Mouse (Mus musculus) liver, embryonic 15.5 days (tissue): ENCODE measurements around the gene Loxl3. TPM values are rescaled to one million over a fixed set of nuclear protein-coding genes. Genes with fewer than 3 reads are reported as not detected.

Experiments used
- ATAC-seq: fragments of 200-750 bp; cut with Nextera tagmentation; 2 replicates; pipeline ENCODE4 v1.8.0; 2017; ENCODE audit warnings: moderate number of reproducible peaks, mild to moderate bottlenecking, moderate library complexity; ENCODE audit not compliant: insufficient read depth
- H3K27ac ChIP-seq: fragments of 300-500 bp; sonication (generic); replicated peaks from 2 replicates; pipeline ENCODE4 v1.5.1; 2015; ENCODE audit warnings: mild to moderate bottlenecking, inconsistent platforms
- H3K27me3 ChIP-seq: fragments of 300-500 bp; sonication (generic); 2 replicates; pipeline ENCODE4 v1.6.1; 2015; ENCODE audit warnings: mild to moderate bottlenecking, inconsistent platforms
- H3K36me3 ChIP-seq: fragments of 300-500 bp; sonication (generic); replicated peaks from 2 replicates; pipeline ENCODE4 v1.6.1; 2015; ENCODE audit warnings: moderate library complexity, mild to moderate bottlenecking, inconsistent platforms
- H3K4me1 ChIP-seq: fragments of 300-500 bp; sonication (generic); replicated peaks from 2 replicates; pipeline ENCODE4 v1.6.1; 2015; ENCODE audit warnings: inconsistent platforms
- H3K4me2 ChIP-seq: fragments of 300-500 bp; sonication (generic); 2 replicates; pipeline ENCODE4 v1.6.1; 2015; ENCODE audit warnings: moderate library complexity, mild to moderate bottlenecking, inconsistent platforms
- H3K4me3 ChIP-seq: fragments of 300-500 bp; sonication (generic); replicated peaks from 2 replicates; pipeline ENCODE4 v1.5.1; 2015; ENCODE audit warnings: mild to moderate bottlenecking, inconsistent platforms
- H3K9ac ChIP-seq: fragments of 300-500 bp; sonication (generic); 2 replicates; pipeline ENCODE4 v1.6.1; 2015; ENCODE audit warnings: moderate library complexity, mild to moderate bottlenecking, inconsistent platforms
- H3K9me3 ChIP-seq: fragments of 300-500 bp; sonication (generic); replicated peaks from 2 replicates; pipeline ENCODE4 v1.6.1; 2016; ENCODE audit warnings: inconsistent platforms
- WGBS: fragments of 180-500 bp; shearing (Covaris S2); methylation state at CpG from one replicate; pipeline ENCODE4 v1.1.7; 2015; ENCODE audit warnings: mixed read lengths; ENCODE audit not compliant: insufficient replicate concordance; 5-methylcytosine and 5-hydroxymethylcytosine counted together
- polyA plus RNA-seq: library from polyadenylated mRNA; unstranded; fragments of >200 nt; fragmentation: Nextera tagmentation; extraction: Ambion mirVana; gene quantifications from 2 replicates; pipeline ENCODE4 v1.2.1, GENCODE M21; 2015

Loxl3 gene
- polyA plus RNA-seq, 1 experiment from 2014 or later: 2.1 TPM

GRCm38 (mm10) chr6:83053136-83053960 is 19.4 kb downstream of the Loxl3 start:
- no peak for ATAC-seq
- H3K4me1 ChIP-seq: peaks cover 70% of the 10 kb centered on the region

GRCm38 (mm10) chr6:83054074-83054851 is 20.3 kb downstream of the Loxl3 start, which contains the start of gene Aup1:
Gene Aup1 (plus strand): TSS chr6:83054521.
- ATAC-seq: peak; percentile 95
- H3K36me3 ChIP-seq: peaks cover 50% of the 10 kb centered on the region
- no peaks in the 10 kb centered on the region for H3K9me3 ChIP-seq
- H3K4me1 ChIP-seq: peaks cover 76% of the 10 kb centered on the region
- peak within 1 kb of the TSS; percentile 94 for H3K27ac ChIP-seq
- H3K27me3 ChIP-seq: peaks cover under 1% of the 10 kb centered on the region; the same call in 1 of the 2 replicates
- peak within 1 kb of the TSS; percentile 95 for H3K9ac ChIP-seq
- peak within 1 kb of the TSS; percentile 77 for H3K4me3 ChIP-seq
- under 1% methylated on average over 64 of the region's 64 CpGs for WGBS
- H3K4me2 ChIP-seq: peak within 1 kb of the TSS; percentile 91

More at GRCm38 (mm10) chr6:83053136-83053960, 19.4 kb downstream of the Loxl3 start:
- peak overlapping the region; percentile 91 for H3K4me2 ChIP-seq
- 2% methylated on average over 26 of the region's 26 CpGs for WGBS
- no peaks in the 10 kb centered on the region for H3K9me3 ChIP-seq
- H3K9ac ChIP-seq: peak overlapping the region; percentile 95
- peaks cover 47% of the 10 kb centered on the region for H3K36me3 ChIP-seq
- peak overlapping the region; percentile 94 for H3K27ac ChIP-seq
- peak overlapping the region; percentile 77 for H3K4me3 ChIP-seq
- H3K27me3 ChIP-seq: no peaks in the 10 kb centered on the region

- H3K4me1 ChIP-seq: peaks cover 73% of the 10 kb centered on the region
- peak within 1 kb of the TSS; percentile 91 for H3K4me2 ChIP-seq
- peak within 1 kb of the TSS; percentile 77 for H3K4me3 ChIP-seq
- peak; percentile 22 for ATAC-seq
- H3K9me3 ChIP-seq: no peaks in the 10 kb centered on the region
- H3K9ac ChIP-seq: peak within 1 kb of the TSS; percentile 95
- under 1% methylated on average over 50 of the region's 50 CpGs for WGBS
- H3K27me3 ChIP-seq: peaks cover 5% of the 10 kb centered on the region
- H3K27ac ChIP-seq: peak within 1 kb of the TSS; percentile 94
- H3K36me3 ChIP-seq: peaks cover 50% of the 10 kb centered on the region
Measured at GRCm38 (mm10) chr6:83054871-83055431, 21.0 kb downstream of the Loxl3 start, which contains the start of gene Htra2. Gene Htra2 (minus strand): TSS chr6:83055273.

- Histone ChIP-seq H3K9me3 (no peaks in the 10 kb centered on the region), H3K4me3 (peak within 1 kb of the TSS; percentile 77), H3K27ac (peak within 1 kb of the TSS; percentile 63), H3K4me1 (peaks cover 51% of the 10 kb centered on the region), H3K27me3 (peaks cover 33% of the 10 kb centered on the region), H3K4me2 (peak within 1 kb of the TSS; percentile 50), H3K9ac (peak within 1 kb of the TSS; percentile 25; the same call in 1 of the 2 replicates), H3K36me3 (peaks cover 30% of the 10 kb centered on the region)
- ATAC-seq: no peak
- WGBS: 65% methylated on average over 3 of the region's 3 CpGs
Measured at GRCm38 (mm10) chr6:83057790-83058189, 23.8 kb downstream of the Loxl3 start, which contains the start of gene Dqx1. Gene Dqx1 (plus strand): TSS chr6:83057844.

- peak overlapping the region; percentile 25; the same call in 1 of the 2 replicates for H3K9ac ChIP-seq
- ATAC-seq: no peak
- H3K27ac ChIP-seq: 0 out of 2 replicates have a peak overlapping the region, but pooled peaks have one; percentile 63
- H3K9me3 ChIP-seq: no peaks in the 10 kb centered on the region
- peaks cover 30% of the 10 kb centered on the region for H3K36me3 ChIP-seq
- H3K4me1 ChIP-seq: peaks cover 43% of the 10 kb centered on the region
- H3K27me3 ChIP-seq: peaks cover 42% of the 10 kb centered on the region
- H3K4me3 ChIP-seq: peak overlapping the region; percentile 38
- 71% methylated on average over 2 of the region's 2 CpGs for WGBS
- peak overlapping the region; percentile 50 for H3K4me2 ChIP-seq
Measured at GRCm38 (mm10) chr6:83058725-83059124, 24.8 kb downstream of the Loxl3 start.

- no peak overlapping the region for H3K27ac ChIP-seq
- 31% methylated on average over 8 of the region's 8 CpGs for WGBS
- no peaks in the 10 kb centered on the region for H3K36me3 ChIP-seq
- no peak for ATAC-seq
- H3K9ac ChIP-seq: no peak overlapping the region
- H3K27me3 ChIP-seq: peaks cover 100% of the 10 kb centered on the region
- no peak overlapping the region for H3K4me3 ChIP-seq
- no peaks in the 10 kb centered on the region for H3K9me3 ChIP-seq
- peaks cover 28% of the 10 kb centered on the region for H3K4me1 ChIP-seq
- H3K4me2 ChIP-seq: no peak overlapping the region
Measured at GRCm38 (mm10) chr6:83065995-83066394, 32.0 kb downstream of the Loxl3 start.

- H3K27me3 ChIP-seq: peaks cover 100% of the 10 kb centered on the region
- no peak overlapping the region for H3K4me2 ChIP-seq
- H3K4me1 ChIP-seq: peaks cover 32% of the 10 kb centered on the region
- no peaks in the 10 kb centered on the region for H3K9me3 ChIP-seq
- ATAC-seq: no peak
- no peak overlapping the region for H3K27ac ChIP-seq
- H3K36me3 ChIP-seq: no peaks in the 10 kb centered on the region
- no peak overlapping the region for H3K4me3 ChIP-seq
- WGBS: 29% methylated on average over 6 of the region's 6 CpGs
- no peak overlapping the region for H3K9ac ChIP-seq
Measured at GRCm38 (mm10) chr6:83066441-83066840, 32.5 kb downstream of the Loxl3 start.

GRCm38 (mm10) chr6:83068221-83068620 is 34.2 kb downstream of the Loxl3 start:
- no peak overlapping the region for H3K9ac ChIP-seq
- peaks cover 32% of the 10 kb centered on the region for H3K4me1 ChIP-seq
- peaks cover 100% of the 10 kb centered on the region for H3K27me3 ChIP-seq
- no peak for ATAC-seq
- H3K9me3 ChIP-seq: no peaks in the 10 kb centered on the region
- WGBS: 11% methylated on average over 8 of the region's 8 CpGs
- peak overlapping the region; percentile 54 for H3K4me2 ChIP-seq
- no peaks in the 10 kb centered on the region for H3K36me3 ChIP-seq
- no peak overlapping the region for H3K27ac ChIP-seq
- peak overlapping the region; percentile 32; the same call in 1 of the 2 replicates for H3K4me3 ChIP-seq

- H3K27me3 ChIP-seq: peaks cover 100% of the 10 kb centered on the region
- no peaks in the 10 kb centered on the region for H3K9me3 ChIP-seq
- H3K27ac ChIP-seq: no peak overlapping the region
- peak overlapping the region; percentile 54 for H3K4me2 ChIP-seq
- WGBS: 2% methylated on average over 81 of the region's 81 CpGs
- no peaks in the 10 kb centered on the region for H3K36me3 ChIP-seq
- no peak for ATAC-seq
- H3K4me1 ChIP-seq: peaks cover 32% of the 10 kb centered on the region
- peak overlapping the region; percentile 32 for H3K4me3 ChIP-seq
- no peak overlapping the region for H3K9ac ChIP-seq
Measured at GRCm38 (mm10) chr6:83068706-83069487, 34.9 kb downstream of the Loxl3 start.
